Mouse (Mus musculus) gonadal fat pad, adult 2 months (tissue): ENCODE measurements around the gene Ahcyl2. TPM values are rescaled to one million over a fixed set of nuclear protein-coding genes. Genes with fewer than 3 reads are reported as not detected.

Source experiments
- DNase-seq: peaks from one replicate; pipeline ENCODE4 v3.0.0-alpha.2; 2012; ENCODE audit warnings: low read depth
- polyA plus RNA-seq: library from polyadenylated mRNA; depleted of rRNA; stranded (reverse); fragments of >200 nt; gene quantifications from 2 replicates; pipeline ENCODE4 v1.2.3, GENCODE M21; 2012

Gene Ahcyl2
- polyA plus RNA-seq, 1 experiment: 40.6 TPM

GRCm38 (mm10) chr6:29851873-29852272 is 84.1 kb downstream of the Ahcyl2 start:
- no peak for DNase-seq

GRCm38 (mm10) chr6:29853213-29853899 is 85.5 kb downstream of the Ahcyl2 start:
- no peak for DNase-seq

- no peak for DNase-seq
Measured at GRCm38 (mm10) chr6:29853900-29854390, 86.1 kb downstream of the Ahcyl2 start.

GRCm38 (mm10) chr6:29858619-29859018 is 90.8 kb downstream of the Ahcyl2 start:
- DNase-seq: no peak

- no peak for DNase-seq
Measured at GRCm38 (mm10) chr6:29859344-29859743, 91.5 kb downstream of the Ahcyl2 start.

- no peak for DNase-seq
Measured at GRCm38 (mm10) chr6:29860238-29860637, 92.4 kb downstream of the Ahcyl2 start.

GRCm38 (mm10) chr6:29864926-29865325 is 97.1 kb downstream of the Ahcyl2 start:
- no peak for DNase-seq

GRCm38 (mm10) chr6:29866935-29867724 is 99.3 kb downstream of the Ahcyl2 start:
- no peak for DNase-seq

GRCm38 (mm10) chr6:29868341-29868895 is 100.6 kb downstream of the Ahcyl2 start:
- DNase-seq: no peak

GRCm38 (mm10) chr6:29873654-29874053 is 105.8 kb downstream of the Ahcyl2 start:
- no peak for DNase-seq

- DNase-seq: no peak
Measured at GRCm38 (mm10) chr6:29875576-29875975, 107.8 kb downstream of the Ahcyl2 start.

- no peak for DNase-seq
Measured at GRCm38 (mm10) chr6:29876782-29877181, 109.0 kb downstream of the Ahcyl2 start.

GRCm38 (mm10) chr6:29879579-29879978 is 111.8 kb downstream of the Ahcyl2 start:
- DNase-seq: no peak

- no peak for DNase-seq
Measured at GRCm38 (mm10) chr6:29880796-29881195, 113.0 kb downstream of the Ahcyl2 start.

- DNase-seq: no peak
Measured at GRCm38 (mm10) chr6:29881936-29882335, 114.1 kb downstream of the Ahcyl2 start.

GRCm38 (mm10) chr6:29882870-29883269 is 115.1 kb downstream of the Ahcyl2 start:
- DNase-seq: no peak

- no peak for DNase-seq
Measured at GRCm38 (mm10) chr6:29891151-29891550, 123.3 kb downstream of the Ahcyl2 start.

- DNase-seq: no peak
Measured at GRCm38 (mm10) chr6:29896976-29897375, 129.2 kb downstream of the Ahcyl2 start.

- DNase-seq: no peak
Measured at GRCm38 (mm10) chr6:29901450-29901849, 133.6 kb downstream of the Ahcyl2 start.

- DNase-seq: no peak
Measured at GRCm38 (mm10) chr6:29902256-29902655, 134.4 kb downstream of the Ahcyl2 start.

- no peak for DNase-seq
Measured at GRCm38 (mm10) chr6:29903343-29903914, 135.6 kb downstream of the Ahcyl2 start.

GRCm38 (mm10) chr6:29904281-29904680 is 136.5 kb downstream of the Ahcyl2 start:
- DNase-seq: no peak
